Mouse (Mus musculus): ENCODE measurements at regions not wholly inside any gene's neighbourhood (a gene's known extent, or its start where the extent isn't known, plus 50 kb on each side); places are given as distances from the start of the nearest gene placed in this dataset.

DNA sequence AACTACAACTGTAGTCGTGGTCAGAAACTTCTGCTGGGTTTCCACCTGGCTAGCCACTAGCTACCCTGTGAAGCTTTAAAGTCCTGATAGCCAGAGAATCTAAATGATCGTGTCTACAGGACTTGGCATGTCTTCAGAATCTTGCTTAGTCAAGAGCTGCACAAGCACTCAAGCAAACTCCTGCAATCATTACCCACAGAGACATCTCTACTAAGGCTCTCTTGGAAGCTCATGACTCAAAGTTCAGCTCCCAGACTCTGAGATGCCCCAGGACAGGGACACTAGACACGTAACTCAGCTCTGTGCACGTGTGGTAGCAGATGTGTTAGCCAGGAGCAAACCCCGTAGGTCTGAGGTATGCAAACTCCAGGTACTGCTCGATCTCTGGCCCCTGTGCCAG, 242.2 kb downstream of the Rybp start:
- ATAC-seq = no peak

DNA sequence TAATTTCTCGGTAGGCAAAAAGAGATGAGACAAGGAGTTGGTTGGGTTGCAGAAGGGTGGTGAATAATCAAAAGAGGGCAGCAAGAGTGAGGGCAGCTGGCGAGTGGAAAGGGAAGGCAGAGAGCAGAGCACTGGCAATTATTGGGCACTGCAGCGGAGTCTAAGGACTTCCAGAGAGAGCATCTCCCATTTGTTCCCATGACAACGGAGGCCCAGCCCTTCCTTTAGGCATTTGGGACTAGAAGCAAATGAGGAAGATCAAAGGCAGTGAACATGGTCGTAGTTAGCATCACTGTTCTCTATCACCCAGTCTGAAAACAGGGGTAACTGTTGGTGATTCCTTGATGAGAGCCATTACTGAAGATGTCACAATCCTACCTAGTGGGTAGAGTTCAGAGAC, 246.1 kb downstream of the Rybp start:
- no peak for ATAC-seq

DNA sequence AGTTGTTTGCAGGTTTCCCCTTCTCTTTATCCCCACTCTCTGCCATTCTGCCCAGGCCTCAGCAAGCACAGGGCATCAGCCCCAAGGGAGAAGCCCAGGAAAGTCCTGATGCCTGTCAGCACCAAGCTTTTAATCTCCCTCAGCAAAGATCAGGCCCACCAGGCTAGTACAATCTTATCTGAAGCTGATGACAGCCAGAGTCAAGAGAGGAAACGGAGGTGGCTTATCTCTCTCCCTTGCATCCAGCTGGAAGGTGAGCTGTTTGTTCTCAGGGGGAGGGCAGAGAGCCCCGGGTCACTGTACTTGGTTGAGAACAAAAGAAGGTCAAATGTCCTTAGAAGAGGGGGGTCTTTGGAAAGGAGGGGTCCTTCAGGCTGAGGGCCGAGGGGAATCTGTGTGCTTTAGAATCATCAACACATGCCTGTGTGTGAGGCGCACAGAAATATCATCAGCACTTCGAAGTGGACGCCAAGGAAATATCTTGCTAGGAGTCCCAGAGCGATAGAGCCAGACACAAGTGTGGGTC, 246.8 kb downstream of the Rybp start:
- no peak for ATAC-seq

DNA sequence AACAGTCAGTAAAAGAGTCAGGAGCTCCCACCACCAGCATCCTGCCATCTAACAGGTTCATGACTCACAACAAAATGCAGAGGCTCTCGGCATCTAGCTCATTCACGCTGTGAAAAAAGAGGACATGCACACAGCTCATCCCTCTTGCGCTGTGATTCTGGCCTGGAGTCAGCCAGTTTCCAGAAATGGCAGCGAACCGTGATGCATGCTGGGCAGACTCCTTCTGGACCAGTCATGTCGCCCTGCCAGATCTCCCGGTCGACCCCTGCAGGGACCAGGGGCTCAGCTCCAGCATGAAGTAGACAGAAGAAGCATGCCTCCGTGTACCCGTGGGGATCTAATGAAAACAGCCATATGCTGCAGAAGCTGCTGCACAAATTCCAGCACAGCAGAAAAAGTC, 254.6 kb downstream of the Rybp start:
- ATAC-seq = no peak

DNA sequence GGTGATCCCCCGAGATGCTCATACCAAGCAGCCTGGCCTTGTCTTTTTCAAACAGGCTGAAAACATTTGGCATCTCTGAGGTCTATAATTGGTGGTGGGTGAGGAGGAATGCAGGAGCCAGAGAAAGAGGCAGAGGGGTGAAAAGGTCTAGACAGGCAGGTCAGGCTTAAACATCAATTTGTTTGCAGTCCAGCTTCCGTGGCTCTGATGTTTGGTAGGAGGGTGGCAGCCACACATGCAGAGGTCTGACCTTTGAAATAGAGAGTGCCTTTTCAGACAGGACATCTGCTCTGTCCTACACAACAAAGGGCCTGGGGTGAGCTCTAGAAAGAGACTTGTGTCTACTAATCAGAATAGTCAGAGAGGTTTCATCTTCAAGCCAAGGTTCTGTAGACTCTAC, 256.8 kb downstream of the Rybp start:
- no peak for ATAC-seq

DNA sequence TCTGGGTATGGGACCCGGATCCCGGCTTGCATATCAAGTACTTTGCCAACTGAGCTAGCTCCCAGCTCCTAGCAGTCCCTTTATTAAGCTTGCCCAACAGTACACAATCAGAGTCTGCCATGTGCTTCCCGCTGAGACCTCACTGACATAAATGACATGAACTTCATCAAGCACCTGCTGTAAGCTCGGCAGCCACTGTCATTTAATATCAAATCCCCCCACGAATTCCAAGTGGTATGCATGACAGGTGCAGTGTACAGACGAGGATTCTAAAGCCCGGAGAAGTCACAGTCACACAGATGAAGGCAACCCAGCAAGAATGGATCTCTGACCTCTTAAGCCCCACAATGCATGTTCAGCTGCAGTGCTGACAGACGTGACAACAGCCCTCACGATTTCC, 257.3 kb downstream of the Rybp start:
- ATAC-seq = no peak

DNA sequence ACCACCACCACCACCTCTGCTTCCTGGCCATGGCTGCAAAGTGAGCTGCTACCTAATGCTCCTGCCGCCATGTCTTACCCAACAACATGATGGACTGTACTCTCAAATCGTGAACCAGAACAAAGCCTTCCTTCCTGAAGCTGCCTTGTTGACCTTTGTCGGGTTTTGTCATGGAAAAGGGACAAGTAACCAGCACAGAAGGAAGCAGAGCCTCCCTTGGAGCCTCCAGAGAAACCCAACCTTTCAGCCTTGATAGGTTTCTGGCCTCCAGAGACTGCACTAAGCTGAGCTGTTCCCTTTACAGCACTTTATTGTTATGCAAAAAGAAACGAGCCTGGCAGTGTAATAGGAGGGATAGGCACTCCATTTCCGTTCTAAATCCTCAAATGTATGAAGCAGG, 259.8 kb downstream of the Rybp start:
- ATAC-seq = no peak

DNA sequence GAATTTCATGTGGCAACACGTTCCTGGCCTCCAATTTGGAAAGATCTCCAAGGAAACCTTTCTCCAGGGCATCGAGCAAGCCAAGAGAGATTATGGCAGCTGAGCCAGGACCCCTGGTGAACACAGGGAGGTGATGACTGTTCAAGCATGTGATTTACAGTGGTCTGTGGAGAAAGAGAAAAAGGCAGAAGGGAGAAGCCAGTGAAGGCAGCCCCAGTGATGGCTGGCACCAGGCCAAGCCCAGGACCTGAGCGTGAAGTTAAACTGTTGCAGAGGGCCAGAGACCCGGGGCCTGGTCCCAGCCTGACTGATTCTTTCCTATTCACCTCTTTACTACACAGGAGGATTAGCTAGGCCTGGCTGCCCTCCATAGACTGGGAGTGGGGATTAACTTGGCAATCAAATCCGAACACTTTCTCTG, 261.7 kb downstream of the Rybp start:
- no peak for ATAC-seq

DNA sequence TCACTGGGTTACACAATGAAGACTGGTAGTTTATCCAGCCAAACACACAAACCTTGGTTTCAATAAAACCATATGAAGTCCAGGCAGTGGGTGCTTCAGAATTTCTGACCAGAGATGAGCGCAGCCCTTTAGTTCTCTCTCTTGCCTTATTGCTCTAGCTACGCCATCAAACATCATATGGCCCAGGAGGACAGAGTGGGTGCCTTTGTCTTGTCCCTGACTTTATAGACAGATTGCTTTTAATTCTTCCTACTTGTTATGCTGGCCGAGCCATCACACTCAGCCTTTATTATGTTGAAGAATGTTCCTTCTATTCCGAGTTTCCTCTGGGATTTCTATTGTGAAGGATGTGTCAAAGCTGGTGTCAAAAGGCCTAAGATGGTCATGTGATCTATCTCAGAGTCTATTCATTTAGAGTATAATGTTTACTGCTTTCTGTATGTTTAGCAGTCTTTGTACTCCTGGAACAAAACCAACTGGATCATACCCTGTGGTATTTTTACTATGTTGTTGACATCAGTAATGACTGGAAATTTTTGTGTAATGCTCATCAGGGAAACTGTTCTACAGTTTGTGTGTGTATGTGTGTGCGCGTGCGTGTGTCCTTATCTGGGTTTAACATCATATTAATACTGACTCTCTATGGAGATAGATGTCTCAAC, 263.7 kb downstream of the Rybp start:
- ATAC-seq = no peak

DNA sequence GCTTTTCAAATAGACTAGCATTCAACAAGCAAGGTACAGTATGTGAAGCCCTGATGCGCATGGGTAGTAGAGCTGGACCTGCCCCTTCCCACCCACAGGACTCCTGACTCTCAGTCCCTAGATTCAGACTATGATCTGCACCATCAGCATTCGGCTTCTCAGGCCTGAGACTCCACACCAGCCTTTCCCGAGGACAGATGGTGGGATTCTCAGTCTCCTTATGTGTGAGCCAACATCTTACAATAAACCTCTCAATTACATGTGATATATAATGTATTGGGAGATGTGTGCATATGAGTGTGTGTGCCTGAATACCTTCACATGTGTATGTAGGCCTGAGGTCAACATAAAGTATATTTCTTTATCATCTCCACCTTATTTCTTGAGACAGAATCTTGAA, 268.3 kb downstream of the Rybp start:
- ATAC-seq = no peak

DNA sequence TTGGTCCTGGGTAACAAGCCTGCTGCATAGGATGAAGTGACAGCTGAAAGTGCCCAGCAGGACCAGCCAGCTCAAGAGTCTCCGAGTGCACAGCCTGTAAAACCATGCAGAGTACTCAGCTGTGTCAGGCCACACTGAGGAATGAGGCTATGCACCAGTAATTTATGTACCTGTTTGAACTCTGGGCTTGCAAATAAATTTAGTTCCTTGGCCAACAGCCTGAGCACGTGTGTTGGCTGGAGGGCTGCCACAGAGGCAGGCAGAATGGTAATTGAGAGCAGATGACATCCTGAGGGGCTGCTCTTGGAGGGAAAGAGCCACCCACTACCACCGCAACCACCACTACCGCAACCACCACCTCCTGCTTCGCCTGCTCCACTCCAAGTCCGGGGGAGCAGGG, 273.3 kb downstream of the Rybp start:
- no peak for ATAC-seq

DNA sequence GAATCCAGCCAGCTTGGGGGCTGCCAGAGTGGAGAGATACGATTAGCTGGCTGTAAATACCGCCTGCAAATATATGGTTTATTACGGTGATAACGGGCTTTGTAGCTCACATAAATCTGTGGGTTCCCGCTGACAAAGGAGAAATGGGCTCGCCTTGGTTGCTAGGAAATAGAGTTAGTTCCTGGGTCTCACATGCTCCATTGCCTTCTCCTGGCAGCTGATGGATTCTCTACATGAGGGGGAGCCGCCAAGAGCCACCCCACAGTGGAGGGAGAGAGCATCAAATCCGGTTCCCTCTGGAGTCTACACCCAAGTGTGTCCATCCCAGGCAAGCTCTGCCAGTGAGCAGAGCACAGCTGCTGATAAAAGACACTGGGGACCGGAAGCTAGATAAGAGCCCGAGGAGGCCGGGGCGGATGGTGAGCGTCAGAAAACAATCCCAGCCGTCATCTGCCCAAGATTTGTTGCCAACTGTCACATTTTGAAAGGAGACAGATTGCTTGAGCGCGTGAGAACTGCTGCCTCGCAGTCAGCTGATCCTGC, 275.7 kb downstream of the Rybp start:
- no peak for ATAC-seq

DNA sequence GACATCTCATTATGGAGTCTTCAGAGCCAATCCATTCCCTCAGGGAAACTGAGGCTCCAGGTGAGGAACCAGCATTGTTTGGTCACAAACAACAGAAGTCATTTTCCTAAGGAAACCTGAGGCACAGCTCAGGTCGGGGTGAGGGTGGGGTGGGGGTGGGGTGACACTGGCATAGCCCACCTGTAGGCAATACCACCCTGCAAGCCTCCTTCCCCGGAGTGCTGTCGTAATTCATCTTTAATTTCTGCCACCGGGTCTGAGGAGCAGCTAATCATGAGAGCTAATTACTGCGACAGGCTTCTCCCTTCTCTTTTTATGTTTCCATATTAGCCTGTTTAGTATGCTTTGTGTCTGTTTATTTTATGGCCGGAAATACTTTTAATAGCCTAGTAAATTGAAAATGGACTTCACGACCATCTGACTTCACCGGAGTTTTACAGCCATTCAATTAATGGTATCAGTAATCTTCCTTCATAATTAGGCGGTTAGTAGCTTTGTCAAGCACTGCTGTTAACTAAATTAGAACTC, 276.3 kb downstream of the Rybp start:
- no peak for ATAC-seq

DNA sequence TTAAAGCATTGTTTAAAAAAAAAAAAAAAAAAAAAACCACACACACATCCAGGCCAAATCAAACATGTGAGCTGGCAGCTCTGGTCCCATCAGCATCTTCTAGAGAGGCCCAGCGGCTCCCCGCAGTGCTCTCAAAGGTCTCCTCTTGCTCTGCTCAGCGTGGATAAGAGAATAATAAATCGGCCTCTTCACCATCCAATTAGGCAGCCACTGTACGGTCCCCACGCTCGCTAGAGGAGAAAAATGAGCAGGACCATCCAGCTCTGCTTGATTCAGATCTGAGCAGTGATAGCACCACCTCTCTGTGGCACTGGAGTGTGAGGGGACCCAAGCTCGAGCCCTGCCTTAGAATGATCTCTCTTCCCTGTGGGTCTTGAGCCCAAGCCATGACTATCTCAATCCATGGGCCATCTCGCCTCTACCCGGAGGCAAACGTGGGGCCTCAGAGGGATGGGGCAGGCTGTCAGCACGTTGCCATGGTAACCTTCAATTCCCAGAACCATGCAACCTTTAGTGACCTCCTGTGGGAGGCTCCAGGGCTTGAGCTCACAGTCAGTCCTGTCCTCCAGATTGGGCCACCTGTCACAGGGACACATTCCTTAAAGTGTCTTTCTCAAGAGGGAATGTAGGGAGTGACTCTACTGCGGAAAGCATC, 273.6 kb upstream of the Prok2 start:
- ATAC-seq = no peak

DNA sequence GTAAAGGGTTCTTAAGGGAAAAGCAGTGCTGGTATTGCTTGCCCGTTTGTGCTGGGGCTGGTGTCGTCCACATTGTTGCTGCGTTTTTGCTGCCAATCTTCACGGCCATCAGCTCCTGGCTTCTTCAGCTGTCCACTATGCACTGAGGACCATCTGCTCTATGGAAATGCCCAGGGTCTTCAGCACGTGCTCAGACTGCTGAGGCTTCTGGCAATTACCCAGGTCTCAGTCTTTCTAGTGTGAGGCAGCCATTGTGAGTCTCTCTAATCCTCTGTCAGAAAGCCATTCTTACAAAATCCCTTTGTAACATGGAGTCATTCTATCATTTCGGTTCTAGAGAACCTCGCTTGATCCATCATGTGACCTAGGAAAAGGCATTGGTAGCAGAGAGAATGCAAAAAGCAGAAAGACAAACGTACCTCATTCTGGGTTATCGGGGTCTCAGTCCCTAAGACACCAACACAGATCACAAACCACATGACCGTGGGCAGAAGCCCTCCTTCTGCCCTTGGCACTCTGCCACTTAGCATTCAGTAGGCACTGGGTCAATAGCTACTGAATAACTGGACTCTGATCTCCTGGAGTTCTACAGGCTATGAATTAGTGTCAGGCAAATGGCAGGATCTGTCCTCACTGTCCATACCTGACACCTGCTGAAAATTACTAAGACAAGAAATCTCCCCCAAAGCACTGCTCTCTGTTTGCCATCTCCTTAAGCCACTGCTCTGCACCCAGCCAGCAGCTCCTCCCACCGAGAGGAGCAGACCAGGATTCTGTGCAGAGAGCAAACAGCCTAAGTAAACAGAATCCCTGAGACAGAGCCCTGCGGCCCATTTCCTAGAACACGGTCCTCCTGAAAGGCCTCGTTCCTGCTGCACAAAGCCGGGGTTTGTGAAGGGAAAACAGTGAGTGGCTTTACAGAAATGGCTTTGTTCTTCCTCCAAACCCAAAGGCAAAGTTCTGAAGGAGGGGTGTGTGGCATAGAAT, 270.1 kb upstream of the Prok2 start:
- no peak for ATAC-seq

DNA sequence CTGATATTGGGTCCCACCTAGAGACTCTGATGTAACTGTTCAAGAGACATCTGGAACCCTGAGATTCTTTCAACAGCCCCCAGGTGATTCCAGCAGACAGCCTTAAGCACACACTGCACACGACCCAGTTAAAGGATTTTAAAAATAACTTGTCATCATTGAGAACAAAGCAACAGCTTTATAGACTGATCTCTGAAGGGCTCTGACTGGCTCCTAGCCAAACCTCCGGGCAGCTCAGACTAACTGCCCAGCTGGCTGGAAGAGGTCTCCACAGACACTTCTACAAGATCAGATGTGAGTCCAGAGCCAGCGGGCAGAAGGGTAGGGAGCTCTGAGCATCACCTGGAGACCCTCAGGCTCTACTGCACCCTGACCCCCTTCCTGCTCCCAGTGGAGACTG, 267.8 kb upstream of the Prok2 start:
- no peak for ATAC-seq

DNA sequence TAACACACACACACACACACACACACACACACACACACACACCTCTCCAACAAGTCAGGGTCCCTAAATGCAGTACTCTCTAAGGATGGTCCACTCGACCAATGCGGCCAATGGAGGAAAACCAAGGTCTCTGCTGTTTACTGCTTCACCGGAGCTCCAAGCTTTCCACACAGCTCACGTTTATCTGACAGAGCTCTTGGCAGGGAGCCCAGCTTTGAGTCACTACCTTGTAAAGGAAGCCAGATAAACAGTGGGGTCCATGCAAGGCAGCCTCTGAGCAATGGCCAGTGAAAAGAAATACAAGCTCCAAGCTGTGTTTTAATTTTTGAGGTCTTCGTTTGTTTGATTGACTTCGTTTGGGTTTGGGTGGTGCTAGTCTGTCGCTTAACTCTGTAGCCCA, 264.9 kb upstream of the Prok2 start:
- ATAC-seq = no peak

DNA sequence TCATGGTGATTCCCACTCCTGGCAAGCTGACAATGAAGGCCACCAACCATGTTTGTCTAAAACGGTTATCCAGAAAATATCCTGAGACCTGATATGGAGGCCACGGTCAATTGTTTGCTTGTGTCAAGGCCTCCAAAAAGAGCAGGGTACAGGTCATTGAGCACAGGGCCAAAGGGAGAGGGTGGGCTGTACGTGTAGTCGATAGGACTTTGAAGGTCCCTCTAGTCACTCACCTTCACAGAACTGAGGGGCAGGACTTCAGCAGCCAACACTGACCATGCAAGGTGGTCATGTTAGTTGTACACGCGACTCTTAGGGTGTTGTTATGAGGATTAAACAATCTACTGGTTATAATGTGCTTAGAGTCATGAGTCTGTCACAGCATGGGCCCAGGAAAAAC, 264.4 kb upstream of the Prok2 start:
- ATAC-seq = no peak

DNA sequence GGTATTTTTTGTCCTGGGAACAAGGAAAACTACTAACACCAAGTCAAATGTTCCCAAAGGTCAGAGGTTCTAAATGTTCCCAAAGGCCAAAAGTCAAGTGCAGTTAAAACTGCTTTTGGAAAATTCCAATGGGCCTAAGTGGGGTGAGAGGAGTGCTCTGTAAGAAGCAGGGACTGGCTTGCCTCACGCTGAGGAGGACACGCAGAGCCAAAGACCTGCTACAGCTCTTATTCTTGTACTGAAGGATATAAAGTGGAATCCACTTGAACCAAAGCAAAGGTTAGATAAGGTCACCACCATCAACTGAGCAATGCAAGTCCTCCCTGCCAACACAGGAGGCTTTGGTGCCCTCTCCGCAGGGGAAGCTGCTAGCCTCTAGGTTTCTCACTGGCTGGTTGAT, 260.3 kb upstream of the Prok2 start:
- no peak for ATAC-seq

DNA sequence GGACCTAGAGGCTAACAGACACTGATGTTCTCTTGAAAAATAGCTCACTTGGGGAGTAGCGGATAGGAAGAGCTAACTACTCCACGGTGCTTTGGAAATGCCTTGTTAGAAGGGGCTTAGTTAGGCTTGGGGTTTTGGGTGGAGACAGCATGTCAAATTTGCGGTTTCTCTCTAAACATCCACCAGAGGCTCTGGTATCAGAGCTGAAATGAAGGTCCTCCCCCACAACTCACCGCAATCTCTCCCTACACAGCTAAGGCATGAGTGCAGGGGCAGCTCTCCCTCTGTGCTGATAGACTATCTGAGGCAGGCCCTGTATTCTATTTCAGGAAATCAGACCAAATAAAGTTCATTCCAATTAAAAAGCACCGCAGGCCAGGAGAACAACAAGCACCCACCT, 259.1 kb upstream of the Prok2 start:
- no peak for ATAC-seq

DNA sequence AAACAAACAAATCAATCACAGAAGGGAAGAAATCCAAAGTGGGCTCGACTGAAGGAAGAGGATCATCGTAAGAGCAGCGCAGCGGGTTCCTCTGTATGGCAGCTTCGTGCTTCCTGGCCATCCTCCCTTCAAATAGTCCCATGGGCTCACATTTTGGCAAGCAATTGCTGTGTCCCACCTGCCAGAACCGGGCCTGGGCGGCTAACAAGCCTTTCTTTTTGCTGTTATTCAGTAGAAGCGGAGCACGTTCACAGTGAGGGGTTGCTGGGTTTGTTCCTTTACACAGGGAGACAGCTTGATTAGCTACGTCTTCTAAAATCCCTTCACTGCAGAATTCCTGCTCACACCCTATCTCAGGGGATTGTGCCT, 258.6 kb upstream of the Prok2 start:
- no peak for ATAC-seq

DNA sequence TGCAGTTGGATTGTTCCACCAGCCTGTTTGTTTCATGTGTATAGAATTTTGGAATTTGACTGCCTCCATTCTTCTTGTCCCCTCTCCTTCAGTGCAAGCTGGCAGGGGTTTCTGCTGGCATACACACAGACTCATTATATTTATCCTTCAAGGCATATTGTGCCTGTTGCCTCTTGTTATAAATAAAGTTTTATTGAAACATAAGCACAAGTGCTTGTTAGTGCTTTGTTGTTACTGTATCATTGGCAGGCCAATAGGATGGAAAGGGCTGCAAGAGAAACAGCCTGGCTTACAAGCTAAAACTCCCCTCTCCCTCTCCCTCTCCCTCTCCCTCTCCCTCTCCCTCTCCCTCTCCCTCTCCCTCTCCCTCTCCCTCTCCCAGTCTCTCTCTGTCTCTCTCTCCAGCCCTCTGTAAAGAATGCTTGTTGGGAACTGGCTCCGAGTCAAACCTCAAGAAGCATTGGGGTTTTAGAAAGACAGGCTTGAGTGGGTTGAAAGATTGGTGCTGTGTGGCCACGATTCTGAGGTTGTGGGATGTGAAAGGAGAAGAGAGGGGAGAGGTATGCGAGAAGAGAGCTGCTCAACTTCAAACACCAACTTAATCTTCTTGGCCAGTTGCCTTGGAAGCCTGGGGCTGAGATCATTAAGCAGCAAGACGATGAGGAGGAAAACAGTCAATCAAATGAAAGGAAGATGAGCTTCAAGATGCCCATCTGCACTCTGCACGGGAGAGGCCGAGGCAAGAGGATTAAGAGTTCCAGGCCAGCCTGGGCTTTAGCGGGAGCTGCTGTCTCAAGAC, 258.1 kb upstream of the Prok2 start:
- no peak for ATAC-seq

Measured in inflammation-experienced regulatory T-cells, adult 6 months (primary cell).